Mouse (Mus musculus): ENCODE data around the gene Gm37240. TPM values are rescaled to one million over a fixed set of nuclear protein-coding genes. Genes with fewer than 3 reads are reported as not detected.
A peak's percentile ranks its signal among the peaks of the same experiment; 100 is the strongest.

Gene Gm37240
- polyA plus RNA-seq, 1 experiment from 2014 or later: 11.4 TPM

- Histone ChIP-seq H3K4me3 (replicated peaks; ENCODE audit: low read length) (no peak overlapping the region), H3K4me2 (ENCODE audit: low read depth, low read length) (no peak overlapping the region), H3K9ac (ENCODE audit: low read length) (no peak overlapping the region), H3K36me3 (ENCODE audit: control insufficient read depth, insufficient read depth, low read length) (no peaks in the 10 kb centered on the region), H3K9me3 (replicated peaks; ENCODE audit: control insufficient read depth, low read length) (no peaks in the 10 kb centered on the region), H3K27ac (ENCODE audit: low read length) (no peak overlapping the region), H3K27me3 (ENCODE audit: control insufficient read depth, insufficient read depth, low read length) (no peaks in the 10 kb centered on the region), H3K4me1 (ENCODE audit: control insufficient read depth, insufficient read depth, low read length) (no peaks in the 10 kb centered on the region)
- no peak for ATAC-seq (ENCODE audit: insufficient read depth, low FRiP score)
- WGBS: 83% methylated on average over 1 of the region's 1 CpGs
These were observed 270.9 kb downstream of the Gm37240 start for GRCm38 (mm10) chr3:85616389-85616788.

GRCm38 (mm10) chr3:85607753-85608152 is 279.6 kb downstream of the Gm37240 start:
- Histone ChIP-seq H3K4me1 (ENCODE audit: control insufficient read depth, insufficient read depth, low read length) (no peaks in the 10 kb centered on the region), H3K27ac (ENCODE audit: low read length) (no peak overlapping the region), H3K36me3 (ENCODE audit: control insufficient read depth, insufficient read depth, low read length) (no peaks in the 10 kb centered on the region), H3K4me2 (ENCODE audit: low read depth, low read length) (no peak overlapping the region), H3K9ac (ENCODE audit: low read length) (no peak overlapping the region), H3K9me3 (replicated peaks; ENCODE audit: control insufficient read depth, low read length) (no peaks in the 10 kb centered on the region), H3K4me3 (replicated peaks; ENCODE audit: low read length) (no peak overlapping the region), H3K27me3 (ENCODE audit: control insufficient read depth, insufficient read depth, low read length) (no peaks in the 10 kb centered on the region)
- WGBS: 97% methylated on average over 2 of the region's 2 CpGs
- no peak for ATAC-seq (ENCODE audit: insufficient read depth, low FRiP score)

GRCm38 (mm10) chr3:85606912-85607311 is 280.4 kb downstream of the Gm37240 start:
- no peak overlapping the region for H3K4me3 ChIP-seq (replicated peaks; ENCODE audit: low read length)
- no peaks in the 10 kb centered on the region for H3K36me3 ChIP-seq (ENCODE audit: control insufficient read depth, insufficient read depth, low read length)
- 84% methylated on average over 3 of the region's 3 CpGs for WGBS
- H3K27me3 ChIP-seq (ENCODE audit: control insufficient read depth, insufficient read depth, low read length): no peaks in the 10 kb centered on the region
- H3K9me3 ChIP-seq (replicated peaks; ENCODE audit: control insufficient read depth, low read length): no peaks in the 10 kb centered on the region
- no peak overlapping the region for H3K4me2 ChIP-seq (ENCODE audit: low read depth, low read length)
- H3K27ac ChIP-seq (ENCODE audit: low read length): no peak overlapping the region
- ATAC-seq (ENCODE audit: insufficient read depth, low FRiP score): no peak
- no peak overlapping the region for H3K9ac ChIP-seq (ENCODE audit: low read length)
- peaks cover 1% of the 10 kb centered on the region; the same call in 1 of the 2 replicates for H3K4me1 ChIP-seq (ENCODE audit: control insufficient read depth, insufficient read depth, low read length)

- Histone ChIP-seq H3K9me3 (replicated peaks; ENCODE audit: control insufficient read depth, low read length) (no peaks in the 10 kb centered on the region), H3K4me3 (replicated peaks; ENCODE audit: low read length) (no peak overlapping the region), H3K27ac (ENCODE audit: low read length) (no peak overlapping the region), H3K9ac (ENCODE audit: low read length) (no peak overlapping the region), H3K27me3 (ENCODE audit: control insufficient read depth, insufficient read depth, low read length) (no peaks in the 10 kb centered on the region), H3K36me3 (ENCODE audit: control insufficient read depth, insufficient read depth, low read length) (no peaks in the 10 kb centered on the region), H3K4me2 (ENCODE audit: low read depth, low read length) (no peak overlapping the region), H3K4me1 (ENCODE audit: control insufficient read depth, insufficient read depth, low read length) (peaks cover 3% of the 10 kb centered on the region; the same call in 1 of the 2 replicates)
- 97% methylated on average over 1 of the region's 1 CpGs for WGBS
- no peak for ATAC-seq (ENCODE audit: insufficient read depth, low FRiP score)
These were observed 283.5 kb downstream of the Gm37240 start for GRCm38 (mm10) chr3:85603811-85604210.

GRCm38 (mm10) chr3:85601841-85602305 is 285.4 kb downstream of the Gm37240 start:
- Histone ChIP-seq H3K27me3 (ENCODE audit: control insufficient read depth, insufficient read depth, low read length) (no peaks in the 10 kb centered on the region), H3K36me3 (ENCODE audit: control insufficient read depth, insufficient read depth, low read length) (no peaks in the 10 kb centered on the region), H3K9me3 (replicated peaks; ENCODE audit: control insufficient read depth, low read length) (no peaks in the 10 kb centered on the region), H3K27ac (ENCODE audit: low read length) (0 out of 2 replicates have a peak overlapping the region, but pooled peaks have one; percentile 32), H3K4me2 (ENCODE audit: low read depth, low read length) (no peak overlapping the region), H3K4me3 (replicated peaks; ENCODE audit: low read length) (no peak overlapping the region), H3K9ac (ENCODE audit: low read length) (no peak overlapping the region), H3K4me1 (ENCODE audit: control insufficient read depth, insufficient read depth, low read length) (peaks cover 3% of the 10 kb centered on the region; the same call in 1 of the 2 replicates)
- ATAC-seq (ENCODE audit: insufficient read depth, low FRiP score): no peak
- WGBS: 60% methylated on average over 3 of the region's 3 CpGs

GRCm38 (mm10) chr3:85599526-85599925 is 287.8 kb downstream of the Gm37240 start:
- ATAC-seq (ENCODE audit: insufficient read depth, low FRiP score): no peak
- H3K9ac ChIP-seq (ENCODE audit: low read length): no peak overlapping the region
- no peak overlapping the region for H3K27ac ChIP-seq (ENCODE audit: low read length)
- H3K27me3 ChIP-seq (ENCODE audit: control insufficient read depth, insufficient read depth, low read length): no peaks in the 10 kb centered on the region
- no peak overlapping the region for H3K4me2 ChIP-seq (ENCODE audit: low read depth, low read length)
- no peaks in the 10 kb centered on the region for H3K9me3 ChIP-seq (replicated peaks; ENCODE audit: control insufficient read depth, low read length)
- 70% methylated on average over 3 of the region's 3 CpGs for WGBS
- H3K36me3 ChIP-seq (ENCODE audit: control insufficient read depth, insufficient read depth, low read length): no peaks in the 10 kb centered on the region
- no peak overlapping the region for H3K4me3 ChIP-seq (replicated peaks; ENCODE audit: low read length)
- H3K4me1 ChIP-seq (ENCODE audit: control insufficient read depth, insufficient read depth, low read length): peaks cover 3% of the 10 kb centered on the region; the same call in 1 of the 2 replicates

- ATAC-seq (ENCODE audit: insufficient read depth, low FRiP score): no peak
- Histone ChIP-seq H3K27ac (ENCODE audit: low read length) (no peak overlapping the region), H3K4me2 (ENCODE audit: low read depth, low read length) (no peak overlapping the region), H3K4me3 (replicated peaks; ENCODE audit: low read length) (no peak overlapping the region), H3K27me3 (ENCODE audit: control insufficient read depth, insufficient read depth, low read length) (no peaks in the 10 kb centered on the region), H3K9ac (ENCODE audit: low read length) (no peak overlapping the region), H3K9me3 (replicated peaks; ENCODE audit: control insufficient read depth, low read length) (no peaks in the 10 kb centered on the region), H3K36me3 (ENCODE audit: control insufficient read depth, insufficient read depth, low read length) (no peaks in the 10 kb centered on the region), H3K4me1 (ENCODE audit: control insufficient read depth, insufficient read depth, low read length) (no peaks in the 10 kb centered on the region)
- WGBS: 72% methylated on average over 3 of the region's 3 CpGs
These were observed 292.9 kb downstream of the Gm37240 start for GRCm38 (mm10) chr3:85594452-85594851.

- ATAC-seq (ENCODE audit: insufficient read depth, low FRiP score): no peak
- no peaks in the 10 kb centered on the region for H3K36me3 ChIP-seq (ENCODE audit: control insufficient read depth, insufficient read depth, low read length)
- no peak overlapping the region for H3K4me3 ChIP-seq (replicated peaks; ENCODE audit: low read length)
- no peak overlapping the region for H3K4me2 ChIP-seq (ENCODE audit: low read depth, low read length)
- 83% methylated on average over 5 of the region's 5 CpGs for WGBS
- no peaks in the 10 kb centered on the region for H3K27me3 ChIP-seq (ENCODE audit: control insufficient read depth, insufficient read depth, low read length)
- no peaks in the 10 kb centered on the region for H3K4me1 ChIP-seq (ENCODE audit: control insufficient read depth, insufficient read depth, low read length)
- H3K9ac ChIP-seq (ENCODE audit: low read length): no peak overlapping the region
- no peak overlapping the region for H3K27ac ChIP-seq (ENCODE audit: low read length)
- H3K9me3 ChIP-seq (replicated peaks; ENCODE audit: control insufficient read depth, low read length): no peaks in the 10 kb centered on the region
These were observed 294.6 kb downstream of the Gm37240 start for GRCm38 (mm10) chr3:85592640-85593252.

- Histone ChIP-seq H3K9ac (ENCODE audit: low read length) (no peak overlapping the region), H3K4me3 (replicated peaks; ENCODE audit: low read length) (no peak overlapping the region), H3K36me3 (ENCODE audit: control insufficient read depth, insufficient read depth, low read length) (no peaks in the 10 kb centered on the region), H3K9me3 (replicated peaks; ENCODE audit: control insufficient read depth, low read length) (no peaks in the 10 kb centered on the region), H3K27ac (ENCODE audit: low read length) (no peak overlapping the region), H3K27me3 (ENCODE audit: control insufficient read depth, insufficient read depth, low read length) (no peaks in the 10 kb centered on the region), H3K4me2 (ENCODE audit: low read depth, low read length) (no peak overlapping the region), H3K4me1 (ENCODE audit: control insufficient read depth, insufficient read depth, low read length) (no peaks in the 10 kb centered on the region)
- ATAC-seq (ENCODE audit: insufficient read depth, low FRiP score): no peak
- WGBS: 60% methylated on average over 4 of the region's 4 CpGs
These were observed 295.3 kb downstream of the Gm37240 start for GRCm38 (mm10) chr3:85592067-85592466.
